Mouse (Mus musculus): ENCODE results near the gene Mad1l1. TPM values are rescaled to one million over a fixed set of nuclear protein-coding genes. Genes with fewer than 3 reads are reported as not detected.

Gene Mad1l1
- polyA plus RNA-seq, 1 experiment from 2014 or later: 20.5 TPM

GRCm38 (mm10) chr5:140084341-140084740 is 237.0 kb downstream of the Mad1l1 start:
- Histone ChIP-seq H3K4me1 (ENCODE audit: control insufficient read depth in 2 of 2, insufficient read depth in 2 of 2, low read length in 2 of 2) (no peaks in the 10 kb centered on the region; a peak in 1 of 4 replicates), H3K36me3 (ENCODE audit: control insufficient read depth, insufficient read depth, low read length) (no peaks in the 10 kb centered on the region; the same call in 1 of the 2 replicates), H3K9ac (ENCODE audit: low read length) (no peak overlapping the region), H3K4me3 (ENCODE audit: control insufficient read depth in 1 of 2, insufficient read depth in 1 of 2, low read depth in 1 of 2, low read length in 2 of 2) (no peak overlapping the region), H3K27ac (replicated peaks in 1 of 2; ENCODE audit: control insufficient read depth in 1 of 2, insufficient read depth in 1 of 2, low read depth in 2 of 2, low read length in 2 of 2) (no peak overlapping the region), H3K4me2 (ENCODE audit: low read length) (no peak overlapping the region), H3K9me3 (ENCODE audit: control insufficient read depth, low read length) (no peaks in the 10 kb centered on the region), H3K27me3 (ENCODE audit: control insufficient read depth, insufficient read depth, low read length) (no peaks in the 10 kb centered on the region)
- no peak for ATAC-seq (ENCODE audit: insufficient number of reproducible peaks, insufficient read depth, low FRiP score, low read depth)
- WGBS: 93% methylated on average over 6 of the region's 6 CpGs

- no peaks in the 10 kb centered on the region for H3K27me3 ChIP-seq (ENCODE audit: control insufficient read depth, insufficient read depth, low read length)
- H3K4me1 ChIP-seq (ENCODE audit: control insufficient read depth in 2 of 2, insufficient read depth in 2 of 2, low read length in 2 of 2): no peaks in the 10 kb centered on the region; a peak in 1 of 4 replicates
- ATAC-seq (ENCODE audit: insufficient number of reproducible peaks, insufficient read depth, low FRiP score, low read depth): no peak
- no peak overlapping the region for H3K4me3 ChIP-seq (ENCODE audit: control insufficient read depth in 1 of 2, insufficient read depth in 1 of 2, low read depth in 1 of 2, low read length in 2 of 2)
- no peak overlapping the region for H3K27ac ChIP-seq (replicated peaks in 1 of 2; ENCODE audit: control insufficient read depth in 1 of 2, insufficient read depth in 1 of 2, low read depth in 2 of 2, low read length in 2 of 2)
- no peaks in the 10 kb centered on the region for H3K9me3 ChIP-seq (ENCODE audit: control insufficient read depth, low read length)
- WGBS: 83% methylated on average over 5 of the region's 5 CpGs
- H3K9ac ChIP-seq (ENCODE audit: low read length): no peak overlapping the region
- no peaks in the 10 kb centered on the region; the same call in 1 of the 2 replicates for H3K36me3 ChIP-seq (ENCODE audit: control insufficient read depth, insufficient read depth, low read length)
- no peak overlapping the region for H3K4me2 ChIP-seq (ENCODE audit: low read length)
These were observed 237.4 kb downstream of the Mad1l1 start for GRCm38 (mm10) chr5:140083911-140084310.

GRCm38 (mm10) chr5:140082204-140082812 is 239.0 kb downstream of the Mad1l1 start:
- Histone ChIP-seq H3K27ac (replicated peaks in 1 of 2; ENCODE audit: control insufficient read depth in 1 of 2, insufficient read depth in 1 of 2, low read depth in 2 of 2, low read length in 2 of 2) (no peak overlapping the region), H3K4me3 (ENCODE audit: control insufficient read depth in 1 of 2, insufficient read depth in 1 of 2, low read depth in 1 of 2, low read length in 2 of 2) (no peak overlapping the region), H3K36me3 (ENCODE audit: control insufficient read depth, insufficient read depth, low read length) (no peaks in the 10 kb centered on the region), H3K4me1 (ENCODE audit: control insufficient read depth in 2 of 2, insufficient read depth in 2 of 2, low read length in 2 of 2) (no peaks in the 10 kb centered on the region; a peak in 1 of 4 replicates), H3K9me3 (ENCODE audit: control insufficient read depth, low read length) (no peaks in the 10 kb centered on the region), H3K4me2 (ENCODE audit: low read length) (no peak overlapping the region), H3K27me3 (ENCODE audit: control insufficient read depth, insufficient read depth, low read length) (no peaks in the 10 kb centered on the region), H3K9ac (ENCODE audit: low read length) (no peak overlapping the region)
- ATAC-seq (ENCODE audit: insufficient number of reproducible peaks, insufficient read depth, low FRiP score, low read depth): no peak
- 53% methylated on average over 11 of the region's 11 CpGs for WGBS

- Histone ChIP-seq H3K27me3 (ENCODE audit: control insufficient read depth, insufficient read depth, low read length) (no peaks in the 10 kb centered on the region), H3K9ac (ENCODE audit: low read length) (no peak overlapping the region), H3K4me2 (ENCODE audit: low read length) (no peak overlapping the region), H3K9me3 (ENCODE audit: control insufficient read depth, low read length) (no peaks in the 10 kb centered on the region), H3K27ac (replicated peaks in 1 of 2; ENCODE audit: control insufficient read depth in 1 of 2, insufficient read depth in 1 of 2, low read depth in 2 of 2, low read length in 2 of 2) (no peak overlapping the region), H3K4me3 (ENCODE audit: control insufficient read depth in 1 of 2, insufficient read depth in 1 of 2, low read depth in 1 of 2, low read length in 2 of 2) (no peak overlapping the region), H3K36me3 (ENCODE audit: control insufficient read depth, insufficient read depth, low read length) (no peaks in the 10 kb centered on the region), H3K4me1 (ENCODE audit: control insufficient read depth in 2 of 2, insufficient read depth in 2 of 2, low read length in 2 of 2) (no peaks in the 10 kb centered on the region; a peak in 1 of 4 replicates)
- 81% methylated on average over 10 of the region's 10 CpGs for WGBS
- ATAC-seq (ENCODE audit: insufficient number of reproducible peaks, insufficient read depth, low FRiP score, low read depth): no peak
These were observed 240.3 kb downstream of the Mad1l1 start for GRCm38 (mm10) chr5:140081084-140081483.

- H3K27ac ChIP-seq (replicated peaks in 1 of 2; ENCODE audit: control insufficient read depth in 1 of 2, insufficient read depth in 1 of 2, low read depth in 2 of 2, low read length in 2 of 2): no peak overlapping the region
- no peak for ATAC-seq (ENCODE audit: insufficient number of reproducible peaks, insufficient read depth, low FRiP score, low read depth)
- no peak overlapping the region for H3K4me2 ChIP-seq (ENCODE audit: low read length)
- H3K9ac ChIP-seq (ENCODE audit: low read length): no peak overlapping the region
- no peaks in the 10 kb centered on the region; a peak in 1 of 4 replicates for H3K4me1 ChIP-seq (ENCODE audit: control insufficient read depth in 2 of 2, insufficient read depth in 2 of 2, low read length in 2 of 2)
- H3K9me3 ChIP-seq (ENCODE audit: control insufficient read depth, low read length): no peaks in the 10 kb centered on the region
- no peaks in the 10 kb centered on the region for H3K36me3 ChIP-seq (ENCODE audit: control insufficient read depth, insufficient read depth, low read length)
- no peaks in the 10 kb centered on the region for H3K27me3 ChIP-seq (ENCODE audit: control insufficient read depth, insufficient read depth, low read length)
- WGBS: 92% methylated on average over 4 of the region's 4 CpGs
- H3K4me3 ChIP-seq (ENCODE audit: control insufficient read depth in 1 of 2, insufficient read depth in 1 of 2, low read depth in 1 of 2, low read length in 2 of 2): no peak overlapping the region
These were observed 241.8 kb downstream of the Mad1l1 start for GRCm38 (mm10) chr5:140079511-140079910.

GRCm38 (mm10) chr5:140078406-140078805 is 242.9 kb downstream of the Mad1l1 start:
- Histone ChIP-seq H3K4me2 (ENCODE audit: low read length) (no peak overlapping the region), H3K4me3 (ENCODE audit: control insufficient read depth in 1 of 2, insufficient read depth in 1 of 2, low read depth in 1 of 2, low read length in 2 of 2) (no peak overlapping the region), H3K27me3 (ENCODE audit: control insufficient read depth, insufficient read depth, low read length) (no peaks in the 10 kb centered on the region), H3K27ac (replicated peaks in 1 of 2; ENCODE audit: control insufficient read depth in 1 of 2, insufficient read depth in 1 of 2, low read depth in 2 of 2, low read length in 2 of 2) (no peak overlapping the region), H3K4me1 (ENCODE audit: control insufficient read depth in 2 of 2, insufficient read depth in 2 of 2, low read length in 2 of 2) (no peaks in the 10 kb centered on the region; a peak in 2 of 4 replicates), H3K36me3 (ENCODE audit: control insufficient read depth, insufficient read depth, low read length) (no peaks in the 10 kb centered on the region), H3K9me3 (ENCODE audit: control insufficient read depth, low read length) (no peaks in the 10 kb centered on the region), H3K9ac (ENCODE audit: low read length) (no peak overlapping the region)
- WGBS: 95% methylated on average over 3 of the region's 3 CpGs
- no peak for ATAC-seq (ENCODE audit: insufficient number of reproducible peaks, insufficient read depth, low FRiP score, low read depth)

GRCm38 (mm10) chr5:140076438-140076837 is 244.9 kb downstream of the Mad1l1 start:
- H3K4me1 ChIP-seq (ENCODE audit: control insufficient read depth in 2 of 2, insufficient read depth in 2 of 2, low read length in 2 of 2): no peaks in the 10 kb centered on the region; a peak in 2 of 4 replicates
- no peak overlapping the region for H3K4me2 ChIP-seq (ENCODE audit: low read length)
- no peak overlapping the region for H3K27ac ChIP-seq (replicated peaks in 1 of 2; ENCODE audit: control insufficient read depth in 1 of 2, insufficient read depth in 1 of 2, low read depth in 2 of 2, low read length in 2 of 2)
- 83% methylated on average over 2 of the region's 2 CpGs for WGBS
- H3K9me3 ChIP-seq (ENCODE audit: control insufficient read depth, low read length): no peaks in the 10 kb centered on the region
- H3K4me3 ChIP-seq (ENCODE audit: control insufficient read depth in 1 of 2, insufficient read depth in 1 of 2, low read depth in 1 of 2, low read length in 2 of 2): no peak overlapping the region
- no peaks in the 10 kb centered on the region for H3K36me3 ChIP-seq (ENCODE audit: control insufficient read depth, insufficient read depth, low read length)
- ATAC-seq (ENCODE audit: insufficient number of reproducible peaks, insufficient read depth, low FRiP score, low read depth): no peak
- no peak overlapping the region for H3K9ac ChIP-seq (ENCODE audit: low read length)
- H3K27me3 ChIP-seq (ENCODE audit: control insufficient read depth, insufficient read depth, low read length): no peaks in the 10 kb centered on the region

GRCm38 (mm10) chr5:140073671-140074116 is 247.7 kb downstream of the Mad1l1 start:
- H3K4me2 ChIP-seq (ENCODE audit: low read length): no peak overlapping the region
- 39% methylated on average over 12 of the region's 12 CpGs for WGBS
- H3K27ac ChIP-seq (replicated peaks in 1 of 2; ENCODE audit: control insufficient read depth in 1 of 2, insufficient read depth in 1 of 2, low read depth in 2 of 2, low read length in 2 of 2): no peak overlapping the region
- H3K27me3 ChIP-seq (ENCODE audit: control insufficient read depth, insufficient read depth, low read length): no peaks in the 10 kb centered on the region
- no peak overlapping the region for H3K9ac ChIP-seq (ENCODE audit: low read length)
- H3K9me3 ChIP-seq (ENCODE audit: control insufficient read depth, low read length): no peaks in the 10 kb centered on the region
- H3K4me1 ChIP-seq (ENCODE audit: control insufficient read depth in 2 of 2, insufficient read depth in 2 of 2, low read length in 2 of 2): no peaks in the 10 kb centered on the region; a peak in 1 of 4 replicates
- no peak overlapping the region for H3K4me3 ChIP-seq (ENCODE audit: control insufficient read depth in 1 of 2, insufficient read depth in 1 of 2, low read depth in 1 of 2, low read length in 2 of 2)
- no peak for ATAC-seq (ENCODE audit: insufficient number of reproducible peaks, insufficient read depth, low FRiP score, low read depth)
- H3K36me3 ChIP-seq (ENCODE audit: control insufficient read depth, insufficient read depth, low read length): no peaks in the 10 kb centered on the region
